Mouse (Mus musculus): ENCODE data around the gene Dtx2. TPM values are rescaled to one million over a fixed set of nuclear protein-coding genes. Genes with fewer than 3 reads are reported as not detected.

The Dtx2 gene
- total and polyA plus RNA-seq, 3 experiments, result 16.0 to 43.7 (median 20.4) TPM

- H3K36me3 ChIP-seq (replicated peaks in 1 of 2; ENCODE audit: control insufficient read depth in 1 of 2, insufficient read depth in 1 of 2, low read length in 1 of 2), result peaks cover 0 to 6% of the 10 kb centered on the region in 2 experiments
- in situ Hi-C loops (cut with MboI; ENCODE audit: low pct_ligation_motif_present, low pct_unique_long_range_greater_than_20kb, low sequenced_read_pairs), result no loop called here
- TF ChIP-seq TCF12 (IDR thresholded peaks at IDR 0.05; ENCODE audit: low read depth, low read length), result no peak
- TF ChIP-seq ZNF384 (IDR thresholded peaks at IDR 0.05; ENCODE audit: low read depth, low read length), result no peak
- peak; percentile 2 for TF ChIP-seq RAD21 (IDR thresholded peaks at IDR 0.05; ENCODE audit: low read depth, low read length)
- TF ChIP-seq POLR2A (IDR thresholded peaks at IDR 0.05; ENCODE audit: low read depth, low read length), result no peak
- TF ChIP-seq CHD1 (IDR thresholded peaks at IDR 0.05; ENCODE audit: low read depth, low read length), result no peak
- peak in 1 of 2 experiments; percentile 49; a peak in 2 of 4 replicates for TF ChIP-seq CTCF (conservative IDR thresholded peaks at IDR 0.05 in 1 of 2, IDR thresholded peaks at IDR 0.05 in 1 of 2; ENCODE audit: low read depth in 2 of 2, low read length in 2 of 2)
- no peaks in the 10 kb centered on the region for H3K79me2 ChIP-seq (replicated peaks; ENCODE audit: control insufficient read depth, extremely low read depth, insufficient read depth, poor library complexity, severe bottlenecking)
- H3K9me3 ChIP-seq (replicated peaks; ENCODE audit: low read length), result no peaks in the 10 kb centered on the region
- H3K4me3 ChIP-seq (replicated peaks in 1 of 3; ENCODE audit: low read depth in 2 of 3, low read length in 2 of 3, poor library complexity in 1 of 3), result no peak overlapping the region
- no peak overlapping the region for H3K4me2 ChIP-seq (ENCODE audit: insufficient read depth, low read depth, poor library complexity, severe bottlenecking)
- H3K27ac ChIP-seq (ENCODE audit: insufficient read depth, low read depth), result no peak overlapping the region
- no peak overlapping the region for H3K9ac ChIP-seq (ENCODE audit: insufficient read depth, low read depth)
- no peak for DNase-seq (ENCODE audit: extremely low read depth)
- dilution Hi-C loops (cut with MboI; ENCODE audit: extremely low pct_ligation_motif_present, extremely low pct_unique_long_range_greater_than_20kb, low sequenced_read_pairs), result no loop called here
- peaks cover 16% of the 10 kb centered on the region for H3K27me3 ChIP-seq (replicated peaks)
- H3K4me1 ChIP-seq (ENCODE audit: control insufficient read depth in 1 of 2, insufficient read depth in 2 of 2), result peaks cover 15 to 21% of the 10 kb centered on the region in 2 experiments
Measured at GRCm38 (mm10) chr5:135965501-135965930, 29.1 kb upstream of the Dtx2 start.

- TF ChIP-seq CTCF (conservative IDR thresholded peaks at IDR 0.05 in 1 of 2, IDR thresholded peaks at IDR 0.05 in 1 of 2; ENCODE audit: low read depth in 2 of 2, low read length in 2 of 2), result peak; percentile 35 to 56; a peak in 3 of 4 replicates
- TF ChIP-seq SMC3 (IDR thresholded peaks at IDR 0.05; ENCODE audit: low read depth, low read length), result peak; percentile 18
- no peak for TF ChIP-seq MAFK (IDR thresholded peaks at IDR 0.05; ENCODE audit: insufficient replicate concordance, low read length)
- in situ Hi-C loops (cut with MboI; ENCODE audit: low pct_ligation_motif_present, low pct_unique_long_range_greater_than_20kb, low sequenced_read_pairs), result no loop called here
- dilution Hi-C loops (cut with MboI; ENCODE audit: extremely low pct_ligation_motif_present, extremely low pct_unique_long_range_greater_than_20kb, low sequenced_read_pairs), result no loop called here
Measured at GRCm38 (mm10) chr5:135966866-135967265, 27.7 kb upstream of the Dtx2 start.

DNA sequence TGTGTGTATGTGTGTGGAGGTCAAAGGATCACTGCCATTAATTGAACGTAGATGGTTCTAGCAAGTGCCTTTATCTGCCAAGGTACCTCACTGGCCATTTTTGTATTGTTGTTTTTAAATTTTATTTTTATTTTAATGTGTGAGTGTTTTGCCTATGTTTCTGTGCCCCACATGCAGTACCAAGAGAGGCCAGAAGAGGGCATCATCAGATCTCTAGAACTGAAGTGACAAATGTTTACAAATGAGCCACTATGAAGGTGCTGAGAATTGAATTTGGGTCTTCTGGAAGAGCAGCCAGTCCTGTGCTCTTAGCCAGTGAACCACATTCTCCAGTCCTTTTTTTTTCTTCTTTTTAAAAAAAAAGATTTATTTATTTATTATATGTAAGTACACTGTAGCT is 25.8 kb upstream of the Dtx2 start:
- no peak overlapping the region for H3K4me3 ChIP-seq (replicated peaks in 1 of 3; ENCODE audit: low read depth in 2 of 3, low read length in 2 of 3, poor library complexity in 1 of 3)
- in situ Hi-C loops (cut with MboI; ENCODE audit: low pct_ligation_motif_present, low pct_unique_long_range_greater_than_20kb, low sequenced_read_pairs) (no loop called here), dilution Hi-C loops (cut with MboI; ENCODE audit: extremely low pct_ligation_motif_present, extremely low pct_unique_long_range_greater_than_20kb, low sequenced_read_pairs) (no loop called here)

More at GRCm38 (mm10) chr5:135966866-135967265, 27.7 kb upstream of the Dtx2 start:
- DNase-seq (ENCODE audit: extremely low read depth), result peak; percentile 33
- H3K36me3 ChIP-seq (replicated peaks in 1 of 2; ENCODE audit: control insufficient read depth in 1 of 2, insufficient read depth in 1 of 2, low read length in 1 of 2), result no peaks in the 10 kb centered on the region
- no peak overlapping the region for H3K4me3 ChIP-seq (replicated peaks in 1 of 3; ENCODE audit: low read depth in 2 of 3, low read length in 2 of 3, poor library complexity in 1 of 3)
- no peak overlapping the region for H3K4me2 ChIP-seq (ENCODE audit: insufficient read depth, low read depth, poor library complexity, severe bottlenecking)
- H3K9me3 ChIP-seq (replicated peaks; ENCODE audit: low read length), result no peaks in the 10 kb centered on the region
- peaks cover 6 to 10% of the 10 kb centered on the region in 2 experiments; a peak in 2 of 4 replicates for H3K4me1 ChIP-seq (ENCODE audit: control insufficient read depth in 1 of 2, insufficient read depth in 2 of 2)
- no peak overlapping the region for H3K9ac ChIP-seq (ENCODE audit: insufficient read depth, low read depth)
- H3K27me3 ChIP-seq (replicated peaks), result peaks cover 19% of the 10 kb centered on the region
- H3K79me2 ChIP-seq (replicated peaks; ENCODE audit: control insufficient read depth, extremely low read depth, insufficient read depth, poor library complexity, severe bottlenecking), result no peaks in the 10 kb centered on the region
- H3K27ac ChIP-seq (ENCODE audit: insufficient read depth, low read depth), result no peak overlapping the region

More for the DNA sequence above, 25.8 kb upstream of the Dtx2 start:
- DNase-seq (ENCODE audit: extremely low read depth), result peak; percentile 61
- TF ChIP-seq E2F4 (IDR thresholded peaks at IDR 0.05; ENCODE audit: insufficient replicate concordance, low read depth, low read length) (no peak), NELFE (IDR thresholded peaks at IDR 0.05; ENCODE audit: low read depth, low read length) (0 out of 2 replicates have a peak, but pooled peaks have one; percentile 14), NRF1 (IDR thresholded peaks at IDR 0.05; ENCODE audit: low read depth, low read length) (no peak), UBTF (IDR thresholded peaks at IDR 0.05; ENCODE audit: low read depth, low read length) (no peak), MYC (IDR thresholded peaks at IDR 0.05; ENCODE audit: low read depth, low read length) (peak; percentile 34; the same call in 1 of the 2 replicates), USF1 (IDR thresholded peaks at IDR 0.05; ENCODE audit: low read depth, low read length) (no peak), RAD21 (IDR thresholded peaks at IDR 0.05; ENCODE audit: low read depth, low read length) (peak; percentile 53), SMC3 (IDR thresholded peaks at IDR 0.05; ENCODE audit: low read depth, low read length) (peak; percentile 60), USF2 (conservative IDR thresholded peaks at IDR 0.05; ENCODE audit: low read depth, low read length) (no peak), CTCF (conservative IDR thresholded peaks at IDR 0.05 in 1 of 2, IDR thresholded peaks at IDR 0.05 in 1 of 2; ENCODE audit: low read depth in 2 of 2, low read length in 2 of 2) (peak; percentile 75 to 86)
- peaks cover 4 to 6% of the 10 kb centered on the region in 2 experiments; a peak in 1 of 4 replicates for H3K4me1 ChIP-seq (ENCODE audit: control insufficient read depth in 1 of 2, insufficient read depth in 2 of 2)
- H3K79me2 ChIP-seq (replicated peaks; ENCODE audit: control insufficient read depth, extremely low read depth, insufficient read depth, poor library complexity, severe bottlenecking), result no peaks in the 10 kb centered on the region
- H3K9ac ChIP-seq (ENCODE audit: insufficient read depth, low read depth), result no peak overlapping the region
- no peak overlapping the region for H3K27ac ChIP-seq (ENCODE audit: insufficient read depth, low read depth)
- peaks cover 18% of the 10 kb centered on the region for H3K27me3 ChIP-seq (replicated peaks)
- no peaks in the 10 kb centered on the region for H3K9me3 ChIP-seq (replicated peaks; ENCODE audit: low read length)
- no peaks in the 10 kb centered on the region for H3K36me3 ChIP-seq (replicated peaks in 1 of 2; ENCODE audit: control insufficient read depth in 1 of 2, insufficient read depth in 1 of 2, low read length in 1 of 2)
- H3K4me2 ChIP-seq (ENCODE audit: insufficient read depth, low read depth, poor library complexity, severe bottlenecking), result no peak overlapping the region

Data from CH12.LX (cell line).